Mouse (Mus musculus) lung, postnatal 10 days (tissue): ENCODE results near the gene BC051142.
A peak's percentile ranks its signal among the peaks of the same experiment; 100 is the strongest.
"Not testable (repeated sequence)": the region's sequence is repeated elsewhere in the genome, so short reads cannot be mapped to it uniquely, and the experiment has no call there.

Source experiments
- DNase-seq: peaks from one replicate; pipeline ENCODE4 v3.0.0; 2021

BC051142 gene

GRCm38 (mm10) chr17:34411117-34411516 lies 12.5 kb downstream of the BC051142 start:
- peak; percentile 71 for DNase-seq

DNA sequence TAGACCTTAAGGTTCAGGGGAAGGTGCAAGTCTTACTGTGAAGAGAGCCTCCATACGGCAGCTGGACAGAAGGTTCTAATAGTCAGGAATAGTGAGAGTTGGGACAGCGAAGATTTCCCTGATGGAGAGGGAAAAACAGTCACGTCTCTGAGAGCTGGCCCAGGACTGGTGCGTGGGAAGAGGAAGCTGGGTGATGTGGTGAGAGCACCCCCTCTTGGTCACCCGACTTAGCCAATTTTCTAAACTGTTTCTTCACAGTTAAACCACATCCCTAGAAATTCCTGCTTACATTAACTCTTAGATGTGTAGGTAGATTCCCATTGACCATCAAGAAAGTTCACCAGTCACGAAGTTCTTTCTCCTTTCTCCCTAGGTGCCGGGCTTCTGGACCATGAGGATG lies 21.4 kb downstream of the BC051142 start:
- DNase-seq, result no peak

- no peak for DNase-seq
These were observed 29.0 kb downstream of the BC051142 start for GRCm38 (mm10) chr17:34427597-34427996.

DNA sequence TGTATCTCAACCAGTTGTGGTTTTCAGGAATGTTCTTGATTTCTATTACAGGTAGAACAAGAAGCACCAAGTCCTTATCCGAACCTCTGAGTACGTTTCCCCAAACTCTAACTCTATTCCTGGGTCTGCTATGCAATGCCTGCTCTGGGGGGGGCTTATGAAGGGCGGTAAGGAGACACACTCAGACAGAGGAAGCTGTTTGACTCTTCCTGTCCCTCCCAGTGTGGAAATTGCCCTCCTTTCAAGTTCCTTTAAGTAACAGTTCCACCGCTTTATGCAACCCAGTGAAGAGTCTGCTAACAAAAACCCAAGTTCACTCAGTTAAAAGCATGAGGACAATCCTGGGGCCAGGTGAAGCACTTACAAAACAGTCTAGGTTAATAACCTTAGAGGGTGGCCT lies 38.5 kb downstream of the BC051142 start:
- no peak for DNase-seq

- no peak for DNase-seq
These were observed 39.0 kb downstream of the BC051142 start for GRCm38 (mm10) chr17:34437606-34438005.

GRCm38 (mm10) chr17:34438588-34438987 lies 40.0 kb downstream of the BC051142 start:
- no peak for DNase-seq

DNA sequence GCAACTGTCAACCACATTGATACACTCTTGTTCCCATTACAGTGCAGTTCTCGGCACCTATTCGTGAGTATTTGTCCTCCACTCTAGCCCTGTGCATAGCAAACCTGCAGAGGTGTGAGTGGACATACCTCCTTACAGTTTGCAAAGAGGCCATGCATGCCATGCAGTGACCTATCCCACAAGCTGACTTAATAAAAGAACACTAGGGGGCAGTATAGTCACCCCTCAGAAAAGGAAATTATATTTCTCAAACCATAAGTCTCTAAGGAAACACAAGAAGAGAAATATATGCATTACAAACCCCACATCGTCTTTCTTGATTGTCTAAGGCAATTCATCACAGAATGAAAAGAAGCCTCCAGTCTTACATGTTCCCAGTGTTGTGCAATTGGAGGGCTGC lies 41.2 kb downstream of the BC051142 start:
- DNase-seq, result peak; percentile 19

- DNase-seq, result no peak
These were observed 43.4 kb downstream of the BC051142 start for GRCm38 (mm10) chr17:34441990-34442389.

DNA sequence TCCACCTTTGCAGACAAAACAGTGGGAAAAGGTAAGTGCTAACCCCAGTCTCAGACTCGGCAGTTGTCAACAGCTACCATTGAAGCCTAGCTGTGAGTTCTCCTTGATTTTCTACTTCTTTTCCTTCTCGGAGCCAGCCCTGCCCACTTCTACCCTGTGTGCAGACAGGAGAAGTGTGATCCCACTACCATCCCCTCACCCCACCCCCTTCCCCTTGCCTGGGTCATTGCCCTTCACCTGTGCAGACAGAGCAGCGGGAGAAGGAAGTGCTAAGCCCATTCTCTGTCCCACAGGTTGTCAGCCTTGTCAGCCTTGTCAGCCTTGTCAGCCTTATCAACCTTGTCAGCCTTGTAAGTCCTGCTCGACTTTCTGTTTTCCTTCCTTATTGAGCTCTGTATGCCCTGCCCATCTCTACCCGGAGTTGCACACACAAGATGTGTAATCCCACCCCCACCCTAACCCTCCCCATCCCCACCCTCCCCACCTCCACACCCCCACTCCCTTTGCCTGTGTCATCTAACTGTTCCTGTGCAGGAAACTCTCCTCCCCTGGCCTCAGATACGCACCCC lies 49.9 kb downstream of the BC051142 start:
- DNase-seq, result no peak

- peak; percentile 7 for DNase-seq
These were observed 59.0 kb downstream of the BC051142 start for GRCm38 (mm10) chr17:34457668-34458067.

DNA sequence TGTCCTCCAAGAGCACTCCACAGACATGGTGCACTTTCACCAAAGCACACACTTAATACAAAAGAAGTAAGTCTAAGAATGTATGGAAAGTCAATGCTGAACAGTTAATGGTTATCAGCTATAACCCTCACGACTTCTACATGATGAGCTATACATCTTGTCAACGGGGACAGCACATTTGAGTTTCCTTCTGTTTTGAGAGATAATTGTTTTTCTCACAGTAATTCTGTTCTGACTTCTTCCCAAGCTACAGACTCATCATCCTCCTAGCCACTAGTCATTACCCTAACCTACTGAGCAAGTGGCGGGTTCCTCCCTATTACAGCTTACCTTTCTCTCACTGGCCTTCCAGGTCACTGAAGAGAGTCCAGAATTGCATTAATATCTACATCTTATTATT lies 60.6 kb downstream of the BC051142 start:
- no peak for DNase-seq

GRCm38 (mm10) chr17:34465906-34466305 lies 67.3 kb downstream of the BC051142 start:
- DNase-seq, result not testable (repeated sequence)

DNA sequence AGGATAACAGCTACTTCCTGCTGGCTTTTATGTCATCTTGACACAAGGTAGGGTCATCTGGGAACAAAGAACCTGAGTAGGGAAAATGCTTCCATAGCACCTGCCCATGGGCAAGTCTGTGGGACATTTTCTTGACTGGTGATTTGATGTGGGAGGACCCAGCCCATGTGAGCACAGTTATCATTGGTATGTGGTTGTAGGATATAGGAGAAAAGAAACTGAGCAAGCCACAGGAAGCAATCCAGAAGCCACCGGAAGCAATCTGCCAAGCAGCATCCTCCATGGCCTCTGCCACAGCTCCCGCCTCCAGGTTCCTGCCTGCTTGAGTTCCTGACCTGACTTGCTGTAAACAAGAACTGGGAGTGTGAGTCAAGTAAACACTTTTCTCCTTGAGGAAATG lies 71.9 kb downstream of the BC051142 start:
- DNase-seq, result no peak

- no peak for DNase-seq
These were observed 76.4 kb downstream of the BC051142 start for GRCm38 (mm10) chr17:34475060-34475459.

GRCm38 (mm10) chr17:34476427-34476826 lies 77.8 kb downstream of the BC051142 start:
- no peak for DNase-seq

DNA sequence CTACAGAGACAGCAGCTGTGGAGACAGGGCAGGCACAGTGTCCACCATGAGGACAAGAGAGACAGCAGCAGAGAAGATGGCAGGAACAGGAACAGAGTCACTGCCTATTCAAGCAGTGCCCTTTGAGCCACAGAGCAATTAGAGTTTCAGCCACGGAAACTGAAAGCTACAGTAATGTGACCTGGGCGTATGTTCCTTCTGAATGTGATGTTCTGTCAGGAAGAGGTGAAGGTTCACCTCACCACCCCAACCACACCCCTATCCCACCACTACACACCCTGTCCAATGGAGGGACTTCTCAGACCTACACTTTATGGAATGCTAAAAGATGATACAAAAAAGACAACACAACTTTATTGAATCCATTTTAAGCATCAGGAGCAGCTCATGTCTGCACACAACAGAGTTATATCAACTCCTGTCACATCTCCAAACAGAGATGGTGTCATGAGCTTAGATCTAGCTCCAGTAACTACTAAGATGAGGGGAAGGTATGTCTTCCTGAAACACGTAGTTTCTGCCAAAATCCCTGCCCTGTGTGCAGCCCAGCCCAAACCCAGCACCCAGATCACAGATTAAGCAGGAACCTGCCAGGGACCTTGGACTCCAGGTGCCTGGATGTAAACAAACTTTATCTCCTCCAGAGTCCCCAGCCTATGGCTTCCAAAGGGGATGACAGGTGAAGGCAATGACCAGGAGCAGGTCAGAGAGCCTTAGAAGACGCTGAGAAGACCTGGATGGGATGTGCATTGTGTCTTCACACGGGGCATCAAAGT lies 78.8 kb downstream of the BC051142 start, which contains the start of gene Btnl4:
TSS of gene Btnl4 (minus strand) at position 81 of the 776 bp plus-strand sequence.
- DNase-seq, result not testable (repeated sequence)

DNA sequence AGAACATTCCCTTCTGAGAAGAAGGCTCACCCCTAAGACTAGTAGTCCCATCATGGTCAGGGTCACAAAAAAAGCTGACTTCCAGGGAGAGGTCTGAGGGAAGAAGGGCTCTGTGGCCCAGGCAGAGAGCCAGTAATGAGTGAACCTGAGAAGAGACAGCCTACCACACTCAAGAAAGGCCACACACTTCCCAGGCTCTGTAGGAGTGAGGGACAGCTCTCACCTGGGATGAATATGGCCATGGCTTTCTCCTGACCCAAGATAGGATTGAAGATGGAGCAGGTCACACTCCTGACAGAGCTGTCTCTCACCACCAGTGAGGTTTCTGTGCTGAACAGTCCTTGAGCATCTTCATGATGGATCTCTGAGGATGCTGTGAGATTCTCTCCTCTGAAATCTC lies 94.2 kb downstream of the BC051142 start:
- DNase-seq, result no peak

- not testable (repeated sequence) for DNase-seq
These were observed 96.5 kb downstream of the BC051142 start for GRCm38 (mm10) chr17:34495156-34495555.

DNA sequence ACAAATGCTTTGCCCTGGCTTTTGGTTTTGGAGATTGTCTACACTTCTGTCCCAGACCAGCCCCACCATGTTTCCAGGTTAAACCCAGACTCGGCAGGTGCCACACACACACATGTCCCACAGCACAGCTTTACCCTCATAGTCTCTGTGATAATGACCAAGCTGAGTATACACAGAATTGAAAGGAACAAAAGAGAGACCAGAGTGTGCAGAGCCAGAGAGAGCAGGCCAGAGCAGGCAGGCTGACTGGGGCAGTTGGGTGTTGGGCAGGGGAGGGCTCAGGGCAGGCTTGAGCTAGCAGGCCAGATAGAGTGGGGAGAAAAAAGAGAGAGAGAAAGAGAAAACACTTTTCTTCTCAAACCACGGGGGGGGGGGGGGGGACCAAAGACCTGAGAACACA lies 97.9 kb downstream of the BC051142 start:
- DNase-seq, result no peak

GRCm38 (mm10) chr17:34497319-34497718 lies 98.7 kb downstream of the BC051142 start:
- DNase-seq, result not testable (repeated sequence)

DNA sequence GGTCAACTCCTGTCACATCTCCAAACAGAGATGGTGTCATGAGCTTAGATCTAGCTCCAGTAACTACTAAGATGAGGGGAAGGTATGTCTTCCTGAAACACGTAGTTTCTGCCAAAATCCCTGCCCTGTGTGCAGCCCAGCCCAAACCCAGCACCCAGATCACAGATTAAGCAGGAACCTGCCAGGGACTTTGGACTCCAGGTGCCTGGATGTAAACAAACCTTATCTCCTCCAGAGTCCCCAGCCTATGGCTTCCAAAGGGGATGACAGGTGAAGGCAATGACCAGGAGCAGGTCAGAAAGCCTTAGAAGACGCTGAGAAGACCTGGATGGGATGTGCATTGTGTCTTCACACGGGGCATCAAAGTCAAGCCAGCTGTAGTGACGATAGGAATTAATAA lies 99.1 kb downstream of the BC051142 start:
- DNase-seq, result not testable (repeated sequence)

DNA sequence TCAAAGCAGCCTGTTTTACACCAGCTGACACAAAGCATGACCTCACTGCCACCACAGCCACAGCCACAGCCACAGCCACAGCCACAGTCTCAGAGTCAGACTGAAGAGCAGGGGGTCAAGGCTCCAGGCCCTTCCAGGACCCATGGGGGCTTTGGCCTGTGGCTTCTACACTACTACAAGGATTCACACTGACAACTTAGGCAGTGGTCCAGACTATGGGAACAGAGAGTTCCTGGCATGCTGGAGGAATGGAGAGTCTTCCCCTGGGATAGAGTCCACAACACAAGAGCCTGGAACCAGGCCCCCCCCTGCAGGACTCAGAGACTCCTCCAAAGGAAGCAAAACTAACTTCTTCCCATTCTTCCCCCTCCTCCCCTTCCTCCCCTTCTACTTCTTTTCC lies 109.0 kb downstream of the BC051142 start:
- no peak for DNase-seq
